Mouse (Mus musculus) heart, adult 2 months (tissue): ENCODE measurements around the gene Eva1a.

Source experiments
- CTCF ChIP-seq: fragments of 200-600 bp; IDR thresholded peaks from 2 replicates; pipeline ENCODE4 v1.8.1; 2022; ENCODE audit warnings: antibody characterized with exemption, mild to moderate bottlenecking, moderate library complexity
- POLR2A ChIP-seq: fragments of 200-500 bp; IDR thresholded peaks from 2 replicates; pipeline ENCODE4 v1.6.1; 2011; ENCODE audit warnings: mild to moderate bottlenecking, low read depth, low read length, control low read depth; ENCODE audit not compliant: insufficient read depth

- TF ChIP-seq CTCF: no peak
- no peak for TF ChIP-seq POLR2A
Observed at GRCm38 (mm10) chr6:82083655-82084054, 42.8 kb downstream of the Eva1a start.
